Mouse (Mus musculus) lung, adult 2 months (tissue): ENCODE data around the gene Gm20662. TPM values are rescaled to one million over a fixed set of nuclear protein-coding genes. Genes with fewer than 3 reads are reported as not detected.

Experiments used
- DNase-seq: peaks from one replicate; pipeline ENCODE4 v3.0.0; 2022
- H3K4me1 ChIP-seq: fragments of 200-500 bp; 2 replicates; pipeline ENCODE4 v1.6.1; 2011; ENCODE audit warnings: low read length; ENCODE audit not compliant: control insufficient read depth, insufficient read depth
- H3K4me3 ChIP-seq: fragments of 200-500 bp; replicated peaks from 2 replicates; pipeline ENCODE3; 2011; ENCODE audit warnings: low read depth, mild to moderate bottlenecking, control low read depth, low read length; ENCODE audit errors: extremely low read depth
- CTCF ChIP-seq: fragments of 200-500 bp; IDR thresholded peaks from 2 replicates; pipeline ENCODE4 v1.5.1; 2011; ENCODE audit warnings: mild to moderate bottlenecking, low read length, control low read depth; ENCODE audit not compliant: insufficient read depth
- POLR2A ChIP-seq: fragments of 200-500 bp; IDR thresholded peaks from 2 replicates; pipeline ENCODE4 v1.6.1; 2011; ENCODE audit warnings: low read depth, mild to moderate bottlenecking, control low read depth, low read length, borderline replicate concordance; ENCODE audit errors: extremely low read depth
- WGBS: fragments of 180-500 bp; shearing (Covaris S2); methylation state at CpG from one replicate; pipeline ENCODE4 v1.1.7; 2018; 5-methylcytosine and 5-hydroxymethylcytosine counted together
- polyA plus RNA-seq: library from polyadenylated mRNA; depleted of rRNA; stranded (reverse); fragments of >200 nt; gene quantifications from 2 replicates; pipeline ENCODE4 v1.2.3, GENCODE M21; 2012; rRNA removed

The Gm20662 gene
- polyA plus RNA-seq, result 6.3 and 11.5 TPM in 2 replicates

- no peaks in the 10 kb centered on the region for H3K4me1 ChIP-seq
- TF ChIP-seq CTCF (no peak), POLR2A (no peak)
- no peak for DNase-seq
- no peak within 1 kb of the TSS for H3K4me3 ChIP-seq
- 82% methylated on average over 5 of the region's 5 CpGs for WGBS
These were observed at the start of gene Gm20662 for GRCm38 (mm10) chr9:107996049-107996448. Gene Gm20662 (plus strand): TSS chr9:107996349.

GRCm38 (mm10) chr9:107947241-107948194 lies 48.6 kb upstream of the Gm20662 start:
- no peak for DNase-seq
- Histone ChIP-seq H3K4me1 (no peaks in the 10 kb centered on the region), H3K4me3 (no peak overlapping the region)
- TF ChIP-seq CTCF (no peak), POLR2A (no peak)
- WGBS, result 78% methylated on average over 31 of the region's 31 CpGs

GRCm38 (mm10) chr9:107949184-107949921 lies 46.8 kb upstream of the Gm20662 start:
- Histone ChIP-seq H3K4me3 (no peak overlapping the region), H3K4me1 (no peaks in the 10 kb centered on the region)
- TF ChIP-seq CTCF (no peak), POLR2A (no peak)
- DNase-seq, result no peak
- WGBS, result 74% methylated on average over 13 of the region's 13 CpGs

GRCm38 (mm10) chr9:107949922-107950235 lies 46.3 kb upstream of the Gm20662 start, which contains the start of gene Traip:
Gene Traip (plus strand): TSS chr9:107950136.
- peak within 1 kb of the TSS; percentile 75 for H3K4me3 ChIP-seq
- TF ChIP-seq POLR2A (no peak), CTCF (no peak)
- H3K4me1 ChIP-seq, result no peaks in the 10 kb centered on the region
- DNase-seq, result no peak
- WGBS, result 84% methylated on average over 10 of the region's 10 CpGs

GRCm38 (mm10) chr9:107950460-107951355 lies 45.4 kb upstream of the Gm20662 start:
- TF ChIP-seq CTCF (no peak), POLR2A (peak; percentile 72; the same call in 1 of the 2 replicates)
- WGBS, result 10% methylated on average over 45 of the region's 45 CpGs
- DNase-seq, result peak; percentile 90
- H3K4me3 ChIP-seq, result peak overlapping the region; percentile 75
- H3K4me1 ChIP-seq, result no peaks in the 10 kb centered on the region

- WGBS, result 73% methylated on average over 6 of the region's 6 CpGs
- TF ChIP-seq CTCF (no peak), POLR2A (no peak)
- H3K4me3 ChIP-seq, result no peak overlapping the region
- H3K4me1 ChIP-seq, result no peaks in the 10 kb centered on the region
- DNase-seq, result no peak
These were observed 40.4 kb upstream of the Gm20662 start for GRCm38 (mm10) chr9:107955613-107956289.

GRCm38 (mm10) chr9:107957141-107957540 lies 39.0 kb upstream of the Gm20662 start:
- no peak for TF ChIP-seq POLR2A
- TF ChIP-seq CTCF, result no peak
- WGBS, result 69% methylated on average over 6 of the region's 6 CpGs
- Histone ChIP-seq H3K4me1 (no peaks in the 10 kb centered on the region), H3K4me3 (no peak overlapping the region)
- no peak for DNase-seq

GRCm38 (mm10) chr9:107959896-107960295 lies 36.3 kb upstream of the Gm20662 start:
- no peak overlapping the region for H3K4me3 ChIP-seq
- 67% methylated on average over 6 of the region's 6 CpGs for WGBS
- no peaks in the 10 kb centered on the region for H3K4me1 ChIP-seq
- TF ChIP-seq POLR2A, result no peak
- no peak for TF ChIP-seq CTCF
- DNase-seq, result no peak
